Mouse (Mus musculus) C2C12 (cell line): ENCODE data around the gene Crispld2.

Source experiments
- CTCF ChIP-seq: IDR thresholded peaks from one replicate; pipeline ENCODE4 v1.5.1; 2011; ENCODE audit not compliant: control insufficient read depth, insufficient read depth, insufficient read length
- USF1 ChIP-seq: IDR thresholded peaks from one replicate; pipeline ENCODE4 v1.6.1; 2011; ENCODE audit warnings: low read depth, mild to moderate bottlenecking, control low read depth, moderate library complexity

- TF ChIP-seq CTCF (no peak), USF1 (no peak)
Measured at GRCm38 (mm10) chr8:120052318-120052717, 60.1 kb downstream of the Crispld2 start.
